Mouse (Mus musculus) thymus, postnatal 36 days (tissue): Measurements from ENCODE around the gene Kif13a.

ENCODE experiments used
- DNase-seq, 2 experiments: peaks; one replicate each; pipeline ENCODE4 v3.0.0; 2022; ENCODE audit warnings: mixed read lengths in 2 of 2

Kif13a gene

DNA sequence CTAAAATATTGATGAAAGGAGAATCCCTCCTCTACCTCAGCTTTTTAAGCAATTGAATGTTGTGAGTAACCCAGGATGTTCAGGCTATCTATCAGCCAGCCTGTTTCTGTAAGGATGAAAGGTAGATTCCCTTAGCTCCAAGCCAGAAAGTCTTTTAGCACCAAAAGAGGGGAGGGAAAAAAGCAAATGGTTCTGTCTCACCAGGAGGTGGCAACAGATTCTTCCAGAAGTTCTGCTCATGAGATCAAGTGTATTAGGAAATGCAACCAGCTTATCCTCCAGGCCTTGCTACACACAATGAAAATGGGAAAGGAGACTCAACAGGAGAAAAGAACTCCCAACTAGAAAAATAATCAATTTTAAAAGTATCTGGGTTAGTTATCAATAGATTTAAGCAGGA lies 205.3 kb downstream of the Kif13a start:
- no peak for DNase-seq

DNA sequence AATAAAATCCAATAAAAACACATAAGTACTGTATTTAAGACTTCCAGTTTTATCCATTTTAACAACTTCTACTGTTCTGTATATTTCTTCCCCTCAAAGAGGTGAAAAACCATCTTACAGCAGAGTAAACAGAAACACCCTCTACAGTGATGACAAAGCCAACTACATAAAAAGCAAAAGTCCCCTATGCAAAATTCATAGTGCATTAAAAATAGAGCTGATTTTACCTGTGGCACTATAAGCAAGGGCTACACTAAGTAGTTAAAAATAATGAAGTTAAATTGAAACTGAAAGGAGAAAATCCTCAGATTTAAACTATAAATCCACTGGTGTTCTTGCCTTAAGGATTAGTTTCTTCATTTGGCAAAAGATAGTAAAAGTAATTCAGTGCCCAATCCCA lies 208.7 kb downstream of the Kif13a start:
- DNase-seq, result no peak

DNA sequence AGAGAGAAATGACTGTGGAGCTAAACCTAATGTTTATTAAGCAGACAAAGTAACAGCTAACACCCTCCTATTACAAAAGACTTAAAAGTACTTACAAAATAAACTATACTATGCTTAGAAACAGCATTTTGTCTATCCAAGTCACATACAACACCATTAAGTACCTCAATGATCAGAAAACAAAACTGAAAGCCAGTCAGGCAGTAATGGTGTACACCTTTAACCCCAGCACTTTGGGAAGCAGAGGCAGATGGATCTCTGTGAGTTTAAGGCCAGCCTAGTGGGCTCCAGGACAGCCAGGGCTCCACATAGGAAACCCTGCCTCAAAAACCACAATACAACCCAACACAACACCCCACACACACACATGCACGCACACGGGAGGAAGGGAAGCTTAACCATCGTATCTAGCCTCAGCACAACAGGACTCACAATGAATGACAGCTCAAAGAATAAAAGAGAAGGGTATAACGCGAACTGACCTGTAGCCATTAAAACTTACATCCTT lies 210.7 kb downstream of the Kif13a start:
- no peak for DNase-seq

DNA sequence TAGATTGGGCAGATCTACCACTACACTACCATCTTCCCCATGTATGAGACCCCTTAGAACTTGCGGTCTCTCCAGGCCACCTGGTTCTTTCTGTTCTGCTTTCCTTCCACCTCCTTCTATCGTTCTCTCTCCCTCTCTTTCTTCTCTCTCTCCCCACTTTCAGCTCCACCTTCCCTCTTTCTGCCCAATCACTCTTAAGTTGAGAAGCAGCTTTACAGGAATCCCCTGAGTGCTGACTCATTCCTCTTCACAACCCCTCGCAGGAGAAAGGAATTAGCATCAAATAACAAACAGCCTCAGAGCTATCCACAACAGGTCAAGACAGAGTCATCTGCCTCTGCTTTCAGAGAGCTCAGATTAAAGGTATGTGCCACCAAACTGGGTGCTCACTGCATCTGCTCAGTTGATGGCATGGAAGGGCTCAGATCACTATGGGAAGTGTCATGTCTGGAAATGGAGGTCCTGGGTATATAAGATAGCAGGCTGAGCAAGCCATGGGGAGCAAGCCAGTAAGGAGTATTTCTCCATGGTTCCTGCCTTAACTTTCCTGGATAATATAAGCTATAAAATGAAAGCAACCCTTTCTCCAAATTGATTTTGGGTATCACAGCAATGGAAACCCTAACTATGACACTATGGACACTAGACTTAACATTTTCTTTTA lies 213.6 kb downstream of the Kif13a start:
- no peak for DNase-seq

DNA sequence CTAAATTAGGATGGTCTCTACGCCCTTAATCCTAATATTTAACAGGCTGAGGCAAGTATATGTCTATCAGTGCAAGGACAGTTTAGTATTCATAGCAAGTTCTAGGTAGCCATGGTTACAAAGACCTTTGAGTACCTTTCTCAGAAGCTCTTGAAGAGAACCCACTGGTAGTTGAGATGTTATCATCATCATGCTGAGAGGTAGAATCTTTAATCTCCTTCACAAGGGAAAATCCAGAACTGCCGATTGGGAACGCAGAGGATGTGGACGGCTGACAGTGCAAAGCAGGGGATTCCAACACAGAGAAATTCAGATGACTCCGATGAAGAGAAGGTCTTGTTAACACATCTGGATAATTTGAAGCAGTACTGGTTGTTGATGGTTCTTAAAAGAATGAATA lies 216.2 kb downstream of the Kif13a start:
- no peak for DNase-seq

DNA sequence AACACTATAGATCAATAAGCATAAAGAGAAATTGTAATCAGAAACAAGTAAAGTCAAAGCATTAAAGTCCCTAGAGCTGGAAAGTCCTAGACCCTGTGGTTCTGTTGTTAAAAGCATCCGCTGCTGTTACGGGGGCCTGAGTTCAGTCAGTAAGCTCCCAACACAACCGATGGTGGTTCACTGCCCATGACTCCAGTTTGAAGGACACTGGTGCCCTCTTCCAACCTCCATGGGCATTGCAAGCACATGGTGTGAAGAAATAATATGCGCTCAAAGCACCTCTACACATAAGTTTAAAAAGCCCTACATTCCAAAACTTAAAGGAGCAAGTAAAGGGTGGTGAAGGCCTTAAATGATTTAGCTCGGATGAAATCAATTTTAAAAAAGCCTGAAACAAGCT lies 226.5 kb downstream of the Kif13a start:
- DNase-seq, result peak; percentile 25 to 38

DNA sequence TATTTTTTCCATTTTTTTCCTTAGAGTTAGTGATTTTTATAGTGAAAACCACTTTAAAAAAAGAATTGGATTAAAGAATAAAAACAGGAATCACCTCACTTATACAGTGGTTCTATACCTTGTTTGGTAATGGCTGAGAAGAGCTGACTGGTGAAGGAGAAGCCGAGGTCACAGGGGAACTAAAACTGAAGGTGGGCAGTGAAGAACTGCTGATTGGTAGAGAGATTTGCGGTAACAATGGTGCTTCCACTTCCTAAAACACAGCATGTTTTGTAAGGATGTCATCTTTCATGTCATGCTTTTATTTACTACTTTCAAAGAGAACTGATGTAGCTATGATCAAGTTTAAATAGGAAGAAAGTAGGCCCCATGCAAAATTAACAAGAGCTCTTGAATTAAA lies 228.2 kb downstream of the Kif13a start:
- DNase-seq, result no peak

DNA sequence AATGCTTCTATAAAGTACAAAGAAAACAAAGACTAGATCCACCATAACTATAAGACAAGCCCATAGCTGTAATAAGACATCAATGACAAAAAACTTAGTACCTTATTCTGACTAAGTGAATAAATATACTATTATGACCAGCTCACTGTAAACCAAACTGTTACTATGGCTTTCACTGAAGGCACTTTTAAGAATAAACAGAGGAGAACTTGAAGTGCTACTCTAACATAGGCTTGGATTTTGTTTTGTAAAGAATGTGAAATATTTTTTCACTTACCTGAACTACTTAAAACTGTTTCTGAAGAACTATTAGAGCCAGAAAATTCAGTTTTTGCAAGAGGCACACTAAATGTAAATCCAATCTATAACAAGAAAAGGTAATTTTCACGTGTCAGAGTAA lies 230.3 kb downstream of the Kif13a start:
- DNase-seq, result no peak
